Comparison of ENCODE assay signal across 25 mouse cellular contexts in the genomic region with DNA sequence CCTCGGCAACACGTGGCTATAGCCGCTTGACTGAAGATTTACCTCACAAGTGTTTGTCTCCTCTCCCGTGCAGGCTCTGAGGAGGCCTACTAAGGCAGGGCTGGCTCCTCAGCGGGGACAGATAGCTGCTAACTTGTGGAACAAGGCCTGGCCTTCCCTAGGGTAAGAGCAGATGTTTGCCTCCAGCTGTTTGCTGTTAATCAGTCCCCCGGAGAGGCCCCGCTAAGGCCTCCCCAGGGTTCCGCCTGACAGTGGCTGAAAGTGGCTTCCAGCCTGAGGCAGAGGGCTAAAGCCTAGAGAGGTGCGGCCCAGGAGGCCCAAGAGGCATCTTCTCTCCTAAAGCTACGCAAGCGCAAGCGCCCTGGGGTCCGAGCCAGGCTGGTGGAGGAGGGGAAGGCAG. TPM values are rescaled to one million over a fixed set of nuclear protein-coding genes. Genes with fewer than 3 reads are reported as not detected.
A peak's percentile ranks its signal among the peaks of the same experiment; 100 is the strongest.
DNase-seq lines count a peak whose midpoint lies in the region; ATAC-seq lines count a peak whose summit lies in the region.
"Had no signal": no experiment of that assay in that cellular context is flagged by ENCODE, and none has a peak within 500 bp of the region (broad histone marks: within the 10 kb centered on the region; RNA-seq: fewer than 3 reads in every experiment).

No protein-coding gene starts in this region.

- H3K27me3 ChIP-seq in forebrain, embryonic 10.5 days (ENCODE audit: poor library complexity, severe bottlenecking): peaks cover 81% of the 10 kb centered on the region
- H3K27me3 ChIP-seq in forebrain, embryonic 16.5 days (replicated peaks; ENCODE audit: control insufficient read depth, insufficient read depth, low read length): peaks cover 26% of the 10 kb centered on the region
- H3K27me3 ChIP-seq in kidney, embryonic 16.5 days (ENCODE audit: insufficient read depth, low read length): peaks cover 32% of the 10 kb centered on the region
- H3K27me3 ChIP-seq in embryonic facial prominence, embryonic 10.5 days (replicated peaks; ENCODE audit: low read depth, poor library complexity, severe bottlenecking): peaks cover 86% of the 10 kb centered on the region
- H3K27me3 ChIP-seq in intestine, embryonic 16.5 days (replicated peaks; ENCODE audit: control insufficient read depth, insufficient read depth, low read length): peaks cover 35% of the 10 kb centered on the region

- no peak for ATAC-seq in forebrain, embryonic 16.5 days
- ATAC-seq in kidney, embryonic 16.5 days (ENCODE audit: low FRiP score, low TSS enrichment): 0 out of 2 replicates have a peak, but pooled peaks have one; percentile 40
- 0 out of 2 replicates have a peak, but pooled peaks have one; percentile 44 for ATAC-seq in intestine, embryonic 16.5 days
- no peak for ATAC-seq in inflammation-experienced regulatory T-cells, adult 6 months
- ATAC-seq: forebrain, embryonic 13.5 days; hindbrain, embryonic 16.5 days; liver, embryonic 12.5 days; midbrain, embryonic 13.5 days had no signal

- H3K4me3 ChIP-seq in forebrain, embryonic 10.5 days: no peak overlapping the region
- H3K4me3 ChIP-seq in forebrain, embryonic 16.5 days (replicated peaks; ENCODE audit: low read length): no peak overlapping the region
- H3K4me3 ChIP-seq in kidney, embryonic 16.5 days (ENCODE audit: low read length): no peak overlapping the region
- no peak overlapping the region for H3K4me3 ChIP-seq in embryonic facial prominence, embryonic 10.5 days
- no peak overlapping the region for H3K4me3 ChIP-seq in intestine, embryonic 16.5 days (ENCODE audit: low read length)
- H3K4me3 ChIP-seq: erythroblast, embryonic 14.5 days; forebrain, embryonic 13.5 days; limb, embryonic 12.5 days; liver, embryonic 12.5 days; midbrain, embryonic 13.5 days had no signal

- no peak for DNase-seq in forebrain, embryonic 10.5 days (ENCODE audit: extremely low spot score, low spot score)
- no peak for DNase-seq in kidney, adult 18-20 months
- DNase-seq in embryonic facial prominence, embryonic 10.5 days (ENCODE audit: low spot score): no peak
- no peak for DNase-seq in spleen, adult 18-20 months
- DNase-seq: adrenal gland, postnatal 14 days; cerebellum, adult 2 months; cerebellum, postnatal 25 days; heart, postnatal 4 days; kidney, adult 8-10 months; kidney, postnatal 25 days; layer of hippocampus, postnatal 36 days; lung, adult 18-20 months; right cerebral cortex, postnatal 14 days had no signal

- no peak overlapping the region for H3K9ac ChIP-seq in forebrain, embryonic 16.5 days (replicated peaks; ENCODE audit: low read depth, low read length)
- no peak overlapping the region for H3K9ac ChIP-seq in kidney, embryonic 16.5 days (replicated peaks; ENCODE audit: low read length)
- H3K9ac ChIP-seq in intestine, embryonic 16.5 days (ENCODE audit: low read depth, low read length): no peak overlapping the region
- H3K9ac ChIP-seq: forebrain, embryonic 13.5 days; limb, embryonic 12.5 days; liver, embryonic 12.5 days; midbrain, embryonic 13.5 days had no signal

- WGBS in forebrain, embryonic 10.5 days: 34% methylated on average over 13 of the region's 13 CpGs
- WGBS in forebrain, embryonic 16.5 days: 36% methylated on average over 13 of the region's 13 CpGs
- 47% methylated on average over 13 of the region's 13 CpGs for whole genome bisulfite sequencing in kidney, embryonic 16.5 days
- WGBS in embryonic facial prominence, embryonic 10.5 days: 25% methylated on average over 13 of the region's 13 CpGs
- 40% methylated on average over 13 of the region's 13 CpGs for WGBS in intestine, embryonic 16.5 days

- H3K4me2 ChIP-seq in forebrain, embryonic 16.5 days (ENCODE audit: low read length): no peak overlapping the region
- H3K4me2 ChIP-seq in kidney, embryonic 16.5 days (replicated peaks; ENCODE audit: low read depth, low read length): no peak overlapping the region
- H3K4me2 ChIP-seq in intestine, embryonic 16.5 days (ENCODE audit: low read depth, low read length): no peak overlapping the region
- H3K4me2 ChIP-seq: forebrain, embryonic 13.5 days; heart, embryonic 11.5 days; limb, embryonic 12.5 days; liver, embryonic 12.5 days; midbrain, embryonic 13.5 days had no signal

- H3K27ac ChIP-seq in forebrain, embryonic 10.5 days: peak overlapping the region; percentile 40; the same call in 1 of the 2 replicates
- H3K27ac ChIP-seq in forebrain, embryonic 16.5 days (ENCODE audit: low read length): no peak overlapping the region
- H3K27ac ChIP-seq in kidney, embryonic 16.5 days (ENCODE audit: low read length): no peak overlapping the region
- H3K27ac ChIP-seq in embryonic facial prominence, embryonic 10.5 days (replicated peaks): peak overlapping the region; percentile 76
- no peak overlapping the region for H3K27ac ChIP-seq in intestine, embryonic 16.5 days (ENCODE audit: low read length)
- H3K27ac ChIP-seq: forebrain, embryonic 13.5 days; limb, embryonic 12.5 days; liver, embryonic 12.5 days; midbrain, embryonic 13.5 days had no signal

- H3K9me3 ChIP-seq in forebrain, embryonic 10.5 days: no peaks in the 10 kb centered on the region
- H3K9me3 ChIP-seq in forebrain, embryonic 16.5 days (ENCODE audit: control insufficient read depth, low read length): no peaks in the 10 kb centered on the region
- H3K9me3 ChIP-seq in kidney, embryonic 16.5 days (ENCODE audit: low read length): no peaks in the 10 kb centered on the region
- H3K9me3 ChIP-seq in embryonic facial prominence, embryonic 10.5 days: no peaks in the 10 kb centered on the region
- H3K9me3 ChIP-seq in intestine, embryonic 16.5 days (ENCODE audit: control insufficient read depth, low read length): no peaks in the 10 kb centered on the region
- H3K9me3 ChIP-seq: forebrain, embryonic 13.5 days; limb, embryonic 12.5 days; liver, embryonic 12.5 days; midbrain, embryonic 13.5 days had no signal

- H3K36me3 ChIP-seq in forebrain, embryonic 10.5 days (replicated peaks): no peaks in the 10 kb centered on the region
- no peaks in the 10 kb centered on the region for H3K36me3 ChIP-seq in forebrain, embryonic 16.5 days (ENCODE audit: control insufficient read depth, insufficient read depth)
- no peaks in the 10 kb centered on the region for H3K36me3 ChIP-seq in kidney, embryonic 16.5 days (ENCODE audit: insufficient read depth, low read length)
- no peaks in the 10 kb centered on the region for H3K36me3 ChIP-seq in embryonic facial prominence, embryonic 10.5 days (replicated peaks)
- H3K36me3 ChIP-seq in intestine, embryonic 16.5 days (ENCODE audit: control insufficient read depth, insufficient read depth, low read length): no peaks in the 10 kb centered on the region
- H3K36me3 ChIP-seq: limb, embryonic 12.5 days; liver, embryonic 12.5 days; midbrain, embryonic 13.5 days had no signal

- H3K4me1 ChIP-seq in forebrain, embryonic 10.5 days: peaks cover 50% of the 10 kb centered on the region
- H3K4me1 ChIP-seq in forebrain, embryonic 16.5 days (replicated peaks; ENCODE audit: control insufficient read depth, insufficient read depth, low read length): peaks cover 4% of the 10 kb centered on the region
- peaks cover 10% of the 10 kb centered on the region for H3K4me1 ChIP-seq in kidney, embryonic 16.5 days (ENCODE audit: insufficient read depth, low read length)
- peaks cover 60% of the 10 kb centered on the region for H3K4me1 ChIP-seq in embryonic facial prominence, embryonic 10.5 days
- peaks cover 9% of the 10 kb centered on the region; the same call in 1 of the 2 replicates for H3K4me1 ChIP-seq in intestine, embryonic 16.5 days (ENCODE audit: control insufficient read depth, insufficient read depth, low read length)
- H3K4me1 ChIP-seq: liver, embryonic 12.5 days had no signal

RNA-seq across cellular contexts. Expression of a gene that starts 52.1 kb away (rescaled TPM):
- 0.21 and 0.26 TPM in 2 replicates for polyA plus RNA-seq in forebrain, embryonic 10.5 days (2016; fragmentation: Nextera tagmentation; extraction: Ambion mirVana)
- 0.10 TPM in 1 of 2 replicates, not detected in the other for polyA plus RNA-seq in forebrain, embryonic 16.5 days (2015; fragmentation: Nextera tagmentation; extraction: Ambion mirVana)
- 0.08 TPM in 1 of 2 replicates, not detected in the other for polyA plus RNA-seq in kidney, embryonic 16.5 days (2015; fragmentation: Nextera tagmentation; extraction: Ambion mirVana)
- polyA plus RNA-seq in embryonic facial prominence, embryonic 10.5 days (2016; fragmentation: Nextera tagmentation; extraction: Ambion mirVana): 3.6 and 4.3 TPM in 2 replicates
- polyA plus RNA-seq in intestine, embryonic 16.5 days (2015; fragmentation: Nextera tagmentation; extraction: Ambion mirVana): 0.11 and 0.12 TPM in 2 replicates
- polyA plus RNA-seq in inflammation-experienced regulatory T-cells, adult 6 months (2017; shearing (Covaris generic)): not detected
- polyA plus RNA-seq: erythroblast, embryonic 14.5 days; forebrain, embryonic 13.5 days; frontal cortex, adult 2 months; heart, embryonic 11.5 days; hindbrain, embryonic 16.5 days; midbrain, embryonic 13.5 days had no signal

Comparison
In these comparisons a context has a peak if more than half of its experiments do, and no peak if none do; other contexts are left out.
1. H3K27ac ChIP-seq: peak in forebrain, embryonic 10.5 days (single experiment) and embryonic facial prominence, embryonic 10.5 days (single experiment); none in forebrain, embryonic 16.5 days (single experiment), kidney, embryonic 16.5 days (single experiment) and intestine, embryonic 16.5 days (single experiment).
2. ATAC-seq: peak in kidney, embryonic 16.5 days (single experiment) and intestine, embryonic 16.5 days (single experiment); none in forebrain, embryonic 16.5 days (single experiment) and inflammation-experienced regulatory T-cells, adult 6 months (single experiment).